Mouse (Mus musculus): ENCODE data around the gene Zfand6.
A peak's percentile ranks its signal among the peaks of the same experiment; 100 is the strongest.

The Zfand6 gene

GRCm38 (mm10) chr7:84689251-84690100, at the start of gene Zfand6:
Gene Zfand6 (minus strand): TSS chr7:84689959.
- peak; percentile 98 to 99 for DNase-seq

DNA sequence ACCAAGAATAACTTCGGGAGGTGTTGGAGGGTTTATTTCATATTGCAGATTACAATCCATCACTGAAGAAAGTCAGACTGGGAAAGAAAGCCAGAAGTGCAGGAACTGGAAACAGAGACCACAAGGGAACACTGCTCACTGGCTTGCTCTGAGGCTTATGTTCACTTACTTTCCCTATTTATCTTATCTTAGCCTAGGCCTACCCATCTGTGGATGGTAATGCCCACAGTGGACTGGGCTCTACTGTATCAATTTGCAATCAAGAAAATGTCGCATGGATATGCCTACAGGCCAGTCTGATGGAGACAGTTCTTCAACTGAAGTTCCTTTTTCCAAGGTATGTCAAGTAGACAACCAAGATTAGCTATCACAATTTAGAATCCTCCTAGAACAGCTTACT, 47.0 kb upstream of the Zfand6 start:
- no peak for DNase-seq

- DNase-seq: peak in 1 of 2 experiments; percentile 19
Observed at GRCm38 (mm10) chr7:84733038-84733437, 43.3 kb upstream of the Zfand6 start.

DNA sequence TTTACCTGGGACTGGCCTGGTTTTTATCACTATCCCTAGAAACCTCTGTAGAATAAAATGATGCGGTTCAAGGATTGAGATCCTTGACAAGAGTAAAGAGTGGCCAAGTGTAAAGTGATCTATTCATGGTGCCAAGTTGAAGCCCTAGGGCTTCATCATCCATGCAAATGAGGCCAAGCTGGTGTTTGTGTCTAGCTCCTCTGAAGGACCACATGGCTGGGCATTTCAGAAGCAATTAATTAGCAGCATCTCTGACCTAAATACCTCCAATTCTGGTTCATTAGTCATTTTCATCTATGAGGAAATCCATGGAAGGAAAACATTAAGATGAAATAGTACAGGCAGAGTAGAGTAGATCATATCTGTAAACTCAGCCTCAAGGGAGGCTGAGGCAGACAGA, 42.3 kb upstream of the Zfand6 start:
- no peak for DNase-seq

DNA sequence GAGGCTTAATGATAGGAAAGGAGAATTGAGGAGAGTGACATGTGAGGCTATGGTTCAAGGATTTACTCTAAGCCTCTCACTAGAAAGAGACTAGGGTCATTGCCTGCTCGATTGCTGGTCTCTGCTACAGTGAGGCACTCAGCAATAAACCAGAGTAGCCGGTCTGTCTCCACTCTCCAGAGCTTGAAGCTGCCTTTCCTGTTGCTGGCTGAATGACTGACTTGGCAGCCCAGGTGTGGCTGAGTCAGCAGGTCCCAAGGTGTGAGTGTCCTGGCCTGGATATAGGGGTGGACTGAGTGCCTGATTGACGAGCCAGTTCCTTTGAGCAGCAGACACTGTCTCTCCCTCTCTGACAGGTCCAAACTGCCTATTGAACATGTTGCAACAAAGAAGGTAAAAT, 41.3 kb upstream of the Zfand6 start:
- peak; percentile 27 for DNase-seq

GRCm38 (mm10) chr7:84722804-84723459, 33.2 kb upstream of the Zfand6 start:
- no peak for DNase-seq

GRCm38 (mm10) chr7:84710287-84710958, 20.7 kb upstream of the Zfand6 start:
- no peak for DNase-seq

DNA sequence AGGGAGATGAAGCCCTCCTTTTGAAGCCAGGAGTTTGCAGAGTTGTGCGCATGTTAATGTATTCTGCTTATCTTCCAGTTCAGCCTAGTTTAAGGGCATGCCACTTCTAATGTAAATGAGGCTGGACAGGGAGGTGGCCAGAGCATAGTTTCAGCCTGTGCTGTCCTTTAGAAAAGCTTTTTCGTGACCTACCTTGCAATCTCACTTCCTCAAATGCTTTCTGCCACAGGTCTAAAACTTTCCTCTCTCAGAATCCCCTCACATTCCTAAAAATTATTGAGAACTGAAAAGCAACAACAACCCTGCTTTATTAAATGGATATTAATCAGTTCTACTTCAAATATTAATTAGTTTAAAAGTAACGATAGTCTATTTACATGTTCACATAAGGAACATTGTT, 17.1 kb upstream of the Zfand6 start:
- no peak for DNase-seq

GRCm38 (mm10) chr7:84690101-84690509, 346 bp upstream of the Zfand6 start:
- no peak for DNase-seq

- peak in 1 of 2 experiments; percentile 5 for DNase-seq
Observed at GRCm38 (mm10) chr7:84687653-84688580, 1.8 kb downstream of the Zfand6 start.

DNA sequence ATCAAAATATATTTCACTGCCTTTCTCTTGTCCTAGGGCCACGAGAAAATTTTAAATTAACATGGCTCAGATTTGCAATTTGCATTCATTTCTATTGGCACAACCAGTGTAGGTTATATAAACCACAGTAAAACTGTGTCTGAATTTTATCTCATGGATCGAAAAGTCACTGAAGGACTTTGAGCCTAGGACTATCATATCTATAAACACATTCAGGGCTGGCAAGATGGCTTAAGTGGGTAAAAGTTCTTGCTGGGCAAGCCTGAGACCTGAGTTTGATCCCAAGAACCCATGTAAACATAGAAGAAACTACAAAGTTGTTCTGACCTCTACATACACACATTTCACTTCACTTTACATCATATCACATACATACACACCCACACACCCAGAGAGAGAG, 3.4 kb downstream of the Zfand6 start:
- DNase-seq: no peak

DNA sequence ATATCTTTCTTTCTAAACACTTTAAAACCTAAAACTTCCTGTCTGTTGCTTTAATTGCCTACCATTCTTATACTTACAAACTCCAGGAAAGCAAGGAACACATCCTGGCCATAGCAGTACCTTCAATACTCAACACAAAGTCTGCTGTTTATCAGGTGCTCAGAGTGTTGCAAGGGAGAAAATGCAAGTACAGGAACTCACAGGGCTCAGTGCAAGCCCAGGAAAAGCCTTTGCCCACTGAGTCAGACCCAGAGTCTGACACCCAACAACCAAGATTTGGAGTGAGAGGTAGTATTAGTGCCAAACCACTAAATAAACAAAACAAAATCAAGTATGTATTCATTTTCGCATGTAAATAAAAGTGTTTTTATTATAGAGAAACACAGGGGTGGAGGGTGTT, 5.1 kb downstream of the Zfand6 start:
- no peak for DNase-seq

GRCm38 (mm10) chr7:84681558-84681957, 8.2 kb downstream of the Zfand6 start:
- no peak for DNase-seq

- no peak for DNase-seq
Observed at GRCm38 (mm10) chr7:84680931-84681330, 8.8 kb downstream of the Zfand6 start.

DNA sequence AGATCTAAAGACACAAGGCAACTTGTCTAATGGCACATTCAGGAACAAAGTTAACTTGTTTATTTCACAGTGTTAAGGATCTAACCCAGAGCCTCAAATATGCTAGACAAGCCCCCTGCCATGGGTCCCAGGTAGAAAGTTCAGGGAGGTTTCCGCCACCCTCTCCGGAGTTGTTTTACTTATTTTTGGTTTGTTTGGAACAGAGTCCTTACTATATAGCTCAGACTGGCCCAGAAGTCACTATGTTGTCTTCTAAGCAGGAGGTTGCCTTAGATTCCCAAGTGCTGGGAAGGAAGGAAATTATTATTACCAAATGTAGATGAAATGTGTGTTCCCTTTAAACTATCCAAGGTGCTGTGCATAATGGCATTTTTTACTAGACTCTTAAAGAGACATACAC, 9.7 kb downstream of the Zfand6 start:
- no peak for DNase-seq

DNA sequence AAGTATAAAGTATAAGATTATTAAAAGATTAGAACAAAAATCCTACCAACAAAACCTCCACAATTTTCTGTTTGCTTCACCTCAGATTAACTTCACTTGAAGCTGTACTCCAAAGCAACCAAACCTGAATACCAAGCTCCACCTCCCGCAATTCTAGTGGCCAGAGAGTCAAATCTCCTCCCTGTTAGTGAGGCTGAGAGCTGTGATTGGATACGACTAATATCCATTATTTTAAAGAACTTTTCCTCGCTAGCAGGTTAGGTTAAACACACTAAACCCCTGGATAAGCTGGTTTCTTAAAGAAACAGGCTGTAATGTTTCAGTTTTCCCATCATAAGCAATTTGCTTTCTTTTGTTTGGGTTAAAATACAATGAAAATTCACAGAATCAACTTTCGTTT, 10.5 kb downstream of the Zfand6 start:
- DNase-seq: peak; percentile 56 to 72

GRCm38 (mm10) chr7:84673103-84673502, 16.7 kb downstream of the Zfand6 start:
- no peak for DNase-seq

GRCm38 (mm10) chr7:84669554-84670152, 20.1 kb downstream of the Zfand6 start:
- no peak for DNase-seq

DNA sequence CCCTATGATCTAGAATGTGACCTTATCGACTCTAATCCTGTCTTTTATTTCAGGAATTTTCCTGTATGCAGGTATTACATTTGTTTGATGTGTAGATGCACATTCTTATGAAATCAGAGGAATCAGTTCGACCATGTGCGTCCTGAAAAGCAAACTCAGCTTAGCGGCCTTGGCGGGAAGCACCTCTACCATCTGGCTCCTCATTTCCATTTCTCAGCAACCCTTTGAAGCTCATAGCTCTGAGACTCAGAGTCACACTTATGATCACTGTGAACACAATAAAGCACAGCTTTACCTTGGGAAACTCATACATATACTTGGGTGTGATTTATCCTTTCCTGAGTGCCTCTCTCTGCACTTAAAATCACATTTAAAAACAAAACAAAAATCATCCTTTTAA, 21.8 kb downstream of the Zfand6 start:
- DNase-seq: no peak

- DNase-seq: no peak
Observed at GRCm38 (mm10) chr7:84652740-84653139, 37.0 kb downstream of the Zfand6 start.

GRCm38 (mm10) chr7:84651987-84652321, 37.8 kb downstream of the Zfand6 start:
- no peak for DNase-seq

- DNase-seq: no peak
Observed at GRCm38 (mm10) chr7:84651303-84651986, 38.3 kb downstream of the Zfand6 start.
